Mouse (Mus musculus) thymus, adult 2 months (tissue): ENCODE measurements around the gene Vav3. TPM values are rescaled to one million over a fixed set of nuclear protein-coding genes. Genes with fewer than 3 reads are reported as not detected.

Source experiments
- DNase-seq: peaks from one replicate; pipeline ENCODE4 v3.0.0; 2021
- H3K27ac ChIP-seq: fragments of 200-500 bp; 2 replicates; pipeline ENCODE4 v1.5.1; 2012; ENCODE audit warnings: low read length, control low read depth; ENCODE audit not compliant: control insufficient read depth, insufficient read depth
- H3K27me3 ChIP-seq: fragments of 200-500 bp; 2 replicates; pipeline ENCODE4 v1.6.1; 2012; ENCODE audit warnings: mild to moderate bottlenecking, low read length, moderate library complexity, mixed read lengths; ENCODE audit not compliant: control insufficient read depth, insufficient read depth
- H3K36me3 ChIP-seq: fragments of 200-500 bp; 2 replicates; pipeline ENCODE4 v1.6.1; 2012; ENCODE audit warnings: mild to moderate bottlenecking, low read length, moderate library complexity; ENCODE audit not compliant: control insufficient read depth, insufficient read depth
- H3K4me1 ChIP-seq: fragments of 200-500 bp; replicated peaks from 2 replicates; pipeline ENCODE4 v1.6.1; 2012; ENCODE audit warnings: low read length; ENCODE audit not compliant: control insufficient read depth, insufficient read depth
- H3K4me3 ChIP-seq: fragments of 200-500 bp; 2 replicates; pipeline ENCODE4 v1.5.1; 2012; ENCODE audit warnings: mild to moderate bottlenecking, low read length, control low read depth, moderate library complexity; ENCODE audit not compliant: control insufficient read depth, insufficient read depth
- CTCF ChIP-seq: fragments of 200-500 bp; IDR thresholded peaks from 2 replicates; pipeline ENCODE4 v1.5.1; 2012; ENCODE audit warnings: mild to moderate bottlenecking, control low read depth, low read length, moderate library complexity, borderline replicate concordance; ENCODE audit not compliant: control insufficient read depth, poor library complexity, insufficient read depth; ENCODE audit errors: extremely low read depth
- POLR2A ChIP-seq: fragments of 200-500 bp; IDR thresholded peaks from 2 replicates; pipeline ENCODE4 v1.6.1; 2012; ENCODE audit warnings: mild to moderate bottlenecking, low read length, control low read depth, moderate library complexity; ENCODE audit not compliant: control insufficient read depth, poor library complexity, insufficient read depth; ENCODE audit errors: extremely low read depth
- WGBS: fragments of 180-500 bp; shearing (Covaris S2); methylation state at CpG from one replicate; pipeline ENCODE4 v1.1.7; 2018; 5-methylcytosine and 5-hydroxymethylcytosine counted together
- polyA plus RNA-seq: library from polyadenylated mRNA; depleted of rRNA; stranded (reverse); fragments of >200 nt; gene quantifications from 2 replicates; pipeline ENCODE4 v1.2.3, GENCODE M21; 2012

Gene Vav3
- polyA plus RNA-seq, 1 experiment = 3.1 TPM

DNA sequence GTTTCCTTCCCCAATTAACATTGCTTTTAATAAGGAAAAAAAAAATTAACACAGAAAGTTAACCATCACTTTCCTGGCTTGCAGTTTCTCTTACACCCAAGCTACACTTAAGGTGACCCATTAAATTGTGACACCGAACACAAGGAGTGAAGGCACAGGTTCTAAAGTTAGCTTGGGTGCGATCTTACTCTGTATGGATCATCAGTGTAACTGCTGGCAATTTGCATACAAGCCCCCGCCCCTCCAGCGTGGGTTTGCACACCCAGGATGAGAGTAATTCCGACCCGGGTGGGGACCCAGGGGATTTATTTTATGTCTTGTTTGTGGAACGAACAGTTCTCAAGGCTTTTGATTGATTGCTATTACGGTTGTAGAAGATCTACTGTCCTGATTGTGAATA is 186.2 kb downstream of the Vav3 start:
- H3K27ac ChIP-seq = no peak overlapping the region
- DNase-seq = no peak
- no peaks in the 10 kb centered on the region for H3K4me1 ChIP-seq
- no peaks in the 10 kb centered on the region for H3K36me3 ChIP-seq
- no peaks in the 10 kb centered on the region for H3K27me3 ChIP-seq
- no peak for TF ChIP-seq POLR2A
- no peak for TF ChIP-seq CTCF
- WGBS = 95% methylated on average over 8 of the region's 8 CpGs
- no peak overlapping the region for H3K4me3 ChIP-seq

DNA sequence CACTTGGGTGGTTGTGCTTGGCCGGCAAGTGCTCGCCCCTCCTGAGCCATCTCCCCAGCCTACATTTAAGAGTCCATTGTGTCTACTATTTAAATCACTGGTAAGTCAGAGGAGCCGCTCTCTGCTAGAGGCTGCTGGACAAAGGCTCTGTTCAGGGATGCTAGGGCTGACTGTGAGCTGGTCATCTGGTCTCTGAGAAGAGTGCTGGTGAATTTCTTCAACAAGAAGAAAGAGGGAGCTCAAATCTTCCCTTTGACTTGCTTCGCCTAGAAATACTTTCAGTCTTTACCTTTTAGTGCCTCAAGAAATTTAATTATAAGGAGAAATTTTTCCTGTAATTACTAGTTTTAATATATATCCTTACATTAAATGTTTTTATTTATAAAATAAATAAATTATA is 188.2 kb downstream of the Vav3 start:
- no peak for TF ChIP-seq CTCF
- TF ChIP-seq POLR2A = no peak
- Histone ChIP-seq H3K4me3 (no peak overlapping the region), H3K36me3 (no peaks in the 10 kb centered on the region), H3K27me3 (no peaks in the 10 kb centered on the region), H3K4me1 (no peaks in the 10 kb centered on the region), H3K27ac (no peak overlapping the region)
- DNase-seq = no peak
- 95% methylated on average over 4 of the region's 4 CpGs for WGBS

DNA sequence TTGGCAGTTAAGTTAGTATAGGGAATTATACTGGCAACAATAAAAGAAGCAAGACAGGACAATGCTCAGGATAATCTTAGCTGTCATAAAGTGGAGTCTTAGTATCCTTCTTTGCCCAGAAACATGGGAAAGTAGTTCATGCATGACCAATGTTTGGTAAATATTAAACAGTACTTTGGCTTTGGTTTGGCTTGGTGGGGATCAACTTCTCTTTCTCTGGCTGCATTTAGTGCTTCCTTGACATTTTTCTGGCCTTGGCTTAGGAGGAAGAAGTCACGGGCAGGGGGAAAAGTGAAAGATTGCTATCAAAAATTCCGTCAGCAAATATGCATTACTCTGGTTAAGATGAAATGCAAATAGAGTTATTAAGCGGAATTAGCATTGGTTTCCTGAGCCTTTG is 197.2 kb downstream of the Vav3 start:
- H3K36me3 ChIP-seq = no peaks in the 10 kb centered on the region
- H3K4me3 ChIP-seq = no peak overlapping the region
- WGBS = 93% methylated on average over 3 of the region's 3 CpGs
- TF ChIP-seq CTCF = no peak
- no peak for TF ChIP-seq POLR2A
- no peaks in the 10 kb centered on the region for H3K4me1 ChIP-seq
- no peak overlapping the region for H3K27ac ChIP-seq
- H3K27me3 ChIP-seq = no peaks in the 10 kb centered on the region
- DNase-seq = no peak

DNA sequence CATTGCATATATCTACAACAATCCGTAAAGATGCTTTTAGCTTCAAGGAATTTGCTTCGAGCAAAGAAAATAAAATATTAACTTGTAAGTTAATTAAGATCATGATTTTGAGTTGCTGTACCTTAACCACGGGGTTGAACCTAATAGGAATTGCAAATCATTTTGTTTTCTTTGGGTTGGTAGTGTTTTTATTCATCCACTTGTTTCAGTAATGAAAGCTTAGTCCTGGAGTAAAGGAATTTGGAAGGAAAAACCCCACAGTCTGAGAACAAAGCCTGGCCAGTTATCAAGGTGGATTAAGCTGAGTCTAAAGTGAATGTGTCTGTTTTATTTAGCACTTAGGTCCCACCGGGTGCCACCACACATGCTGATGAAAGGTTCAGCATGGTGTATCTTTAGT is 199.6 kb downstream of the Vav3 start:
- H3K27me3 ChIP-seq = no peaks in the 10 kb centered on the region
- WGBS = 91% methylated on average over 4 of the region's 4 CpGs
- TF ChIP-seq POLR2A (no peak), CTCF (no peak)
- H3K4me3 ChIP-seq = no peak overlapping the region
- H3K4me1 ChIP-seq = no peaks in the 10 kb centered on the region
- H3K27ac ChIP-seq = no peak overlapping the region
- no peak for DNase-seq
- no peaks in the 10 kb centered on the region for H3K36me3 ChIP-seq

DNA sequence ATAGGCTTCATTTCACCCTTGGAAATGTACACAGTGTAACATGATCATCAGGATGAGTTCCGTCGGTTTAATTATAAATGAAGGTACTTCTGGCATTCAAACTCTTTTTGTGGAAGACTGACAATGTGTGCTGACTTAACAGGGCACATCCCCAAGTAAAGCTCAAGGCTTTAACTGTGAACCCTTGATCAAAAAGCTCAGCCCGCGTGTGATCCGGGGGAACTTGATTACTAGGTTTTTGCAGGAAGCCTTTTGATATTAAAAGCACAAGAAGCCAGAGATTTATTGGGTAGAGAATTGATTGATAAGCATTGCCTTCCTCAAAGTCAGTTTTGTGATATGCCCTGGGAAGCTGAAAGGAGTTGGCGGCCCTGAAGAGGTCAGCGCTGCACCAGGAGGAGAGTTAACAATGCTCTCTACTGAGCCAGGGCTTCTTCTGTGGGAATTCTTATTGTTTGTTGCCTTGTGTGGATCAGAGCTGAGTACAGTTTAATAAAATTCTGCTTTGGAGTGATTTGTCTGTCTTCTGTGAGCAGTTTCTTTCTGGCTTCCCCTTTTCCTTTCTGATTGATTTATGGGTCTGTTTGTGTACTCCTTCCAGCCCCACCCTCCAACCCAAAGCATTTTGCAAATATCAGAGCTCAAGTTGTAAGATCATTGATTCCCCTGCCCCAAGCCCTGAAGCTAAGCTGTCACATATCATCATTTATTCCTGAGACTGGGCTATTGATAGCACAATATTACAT is 204.2 kb downstream of the Vav3 start:
- TF ChIP-seq CTCF = no peak
- no peak for TF ChIP-seq POLR2A
- H3K4me3 ChIP-seq = no peak overlapping the region
- H3K27me3 ChIP-seq = no peaks in the 10 kb centered on the region
- no peak for DNase-seq
- no peaks in the 10 kb centered on the region for H3K36me3 ChIP-seq
- H3K27ac ChIP-seq = no peak overlapping the region
- no peaks in the 10 kb centered on the region for H3K4me1 ChIP-seq
- WGBS = 80% methylated on average over 7 of the region's 7 CpGs

DNA sequence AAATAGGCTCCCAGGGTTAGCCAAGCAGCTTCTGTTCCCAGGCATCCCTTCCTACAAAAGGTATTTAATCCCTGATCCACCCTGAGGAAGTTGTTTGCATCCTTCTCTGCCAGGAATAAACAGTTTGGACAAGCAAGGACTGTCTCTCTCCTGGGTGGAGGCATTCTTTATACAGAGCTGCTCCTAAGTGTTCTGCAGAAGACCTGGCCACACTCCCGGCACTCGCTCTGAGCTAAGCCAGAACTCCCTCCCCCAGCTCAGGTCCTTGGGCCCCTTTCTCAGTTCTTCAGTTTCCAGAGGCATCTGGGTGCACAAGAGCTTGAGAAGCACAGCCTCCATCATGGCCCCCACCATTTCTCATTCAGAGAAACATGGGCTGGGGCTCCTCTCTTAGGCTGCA is 216.9 kb downstream of the Vav3 start:
- no peak for DNase-seq
- H3K36me3 ChIP-seq = no peaks in the 10 kb centered on the region
- WGBS = 94% methylated on average over 2 of the region's 2 CpGs
- no peak overlapping the region for H3K4me3 ChIP-seq
- H3K27ac ChIP-seq = no peak overlapping the region
- no peak for TF ChIP-seq CTCF
- no peaks in the 10 kb centered on the region for H3K27me3 ChIP-seq
- no peaks in the 10 kb centered on the region for H3K4me1 ChIP-seq

DNA sequence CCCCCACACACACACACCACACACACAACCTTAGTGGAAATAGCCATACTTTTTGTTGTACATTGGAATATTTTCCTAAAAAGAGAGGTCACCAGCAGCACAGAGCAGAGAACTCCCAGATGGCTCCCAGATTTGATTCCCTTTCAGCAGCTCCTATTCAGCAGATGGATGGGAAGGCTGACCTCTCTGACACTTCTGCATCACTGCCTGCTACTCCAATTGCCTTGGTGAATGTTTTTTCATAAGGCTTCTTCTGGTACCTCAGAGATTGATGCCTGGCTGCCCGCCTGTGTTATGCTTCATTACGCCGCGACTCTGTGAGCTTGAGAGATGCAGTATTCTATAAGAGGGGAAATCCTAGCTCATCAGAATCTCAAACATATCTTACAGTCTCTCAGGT is 220.8 kb downstream of the Vav3 start:
- no peaks in the 10 kb centered on the region for H3K36me3 ChIP-seq
- no peaks in the 10 kb centered on the region for H3K4me1 ChIP-seq
- no peak for DNase-seq
- WGBS = 98% methylated on average over 4 of the region's 4 CpGs
- no peaks in the 10 kb centered on the region for H3K27me3 ChIP-seq
- H3K27ac ChIP-seq = no peak overlapping the region
- no peak for TF ChIP-seq CTCF
- H3K4me3 ChIP-seq = no peak overlapping the region
